Mouse (Mus musculus): ENCODE results near the gene Vps37c. TPM values are rescaled to one million over a fixed set of nuclear protein-coding genes. Genes with fewer than 3 reads are reported as not detected.

The Vps37c gene
- total RNA-seq (2021), result 10 to 100 TPM; 21.6 to 24.4 TPM
- long read RNA-seq, experiment 1, transcript Vps37c-203 (5 exons, 2,690 nt), result minor isoform, 10 of 70 reads
- long read RNA-seq, experiment 1, transcript Vps37c-201 (5 exons, 2,686 nt), result major isoform, 43 of 70 reads
- long read RNA-seq, experiment 1, partial matches to known transcripts, result 4 of 70 reads
- long read RNA-seq, experiment 1, other reads (novel, unspliced or antisense), result 13 of 70 reads
- long read RNA-seq, experiment 2, transcript Vps37c-201 (5 exons, 2,686 nt), result major isoform, 40 of 61 reads
- long read RNA-seq, experiment 2, transcript Vps37c-203 (5 exons, 2,690 nt), result minor isoform, 10 of 61 reads
- long read RNA-seq, experiment 2, partial matches to known transcripts, result 1 of 61 reads
- long read RNA-seq, experiment 2, other reads (novel, unspliced or antisense), result 10 of 61 reads

- peak; percentile 4; the same call in 1 of the 2 replicates for TF ChIP-seq CTCF (IDR thresholded peaks at IDR 0.05)
- DNase-seq (ENCODE audit: extremely low spot score in 1 of 2, low spot score in 2 of 2), result peak; percentile 92 to 95
- Histone ChIP-seq H3K27ac (peak within 1 kb of the TSS; percentile 97), H3K4me3 (peak within 1 kb of the TSS; percentile 75)
- intact Hi-C loops (cut with DNase I), result no loop called here
Observed at GRCm38 (mm10) chr19:10688537-10689352, at the start of gene Vps37c. Vps37c (plus strand) TSS chr19:10688735.

GRCm38 (mm10) chr19:10640080-10640479 lies 48.5 kb upstream of the Vps37c start:
- no peak overlapping the region for H3K4me3 ChIP-seq
- DNase-seq (ENCODE audit: extremely low spot score in 1 of 2, low spot score in 2 of 2), result no peak
- intact Hi-C loops (cut with DNase I), result no loop called here
- no peak overlapping the region for H3K27ac ChIP-seq
- TF ChIP-seq CTCF (IDR thresholded peaks at IDR 0.05), result no peak

- no peak for TF ChIP-seq CTCF (IDR thresholded peaks at IDR 0.05)
- no peak overlapping the region for H3K27ac ChIP-seq
- DNase-seq (ENCODE audit: extremely low spot score in 1 of 2, low spot score in 2 of 2), result no peak
- intact Hi-C loops (cut with DNase I), result no loop called here
- no peak overlapping the region for H3K4me3 ChIP-seq
Observed at GRCm38 (mm10) chr19:10640589-10641378, 47.8 kb upstream of the Vps37c start.

DNA sequence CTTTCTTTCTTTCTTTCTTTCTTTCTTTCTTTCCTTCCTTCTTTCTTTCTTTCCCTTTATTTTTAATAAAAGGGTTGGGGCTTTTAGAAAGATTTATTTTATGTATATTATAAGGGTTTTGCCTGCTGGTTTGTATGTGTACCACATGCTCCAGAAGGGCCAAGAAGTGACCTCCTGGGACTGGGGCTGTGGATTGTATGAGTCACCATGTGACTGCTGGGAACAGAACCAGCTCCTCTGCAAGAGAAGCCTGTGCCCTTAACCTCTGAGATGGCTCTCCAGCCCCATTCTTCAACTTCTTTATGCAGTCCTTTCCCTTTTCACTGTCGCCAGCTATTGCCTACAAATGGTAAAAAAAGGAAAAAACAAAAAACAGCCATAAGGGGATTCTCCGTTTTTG lies 42.9 kb upstream of the Vps37c start:
- DNase-seq (ENCODE audit: extremely low spot score in 1 of 2, low spot score in 2 of 2), result no peak
- intact Hi-C loops (cut with DNase I), result no loop called here
- Histone ChIP-seq H3K4me3 (no peak overlapping the region), H3K27ac (no peak overlapping the region)
- no peak for TF ChIP-seq CTCF (IDR thresholded peaks at IDR 0.05)

- H3K27ac ChIP-seq, result no peak overlapping the region
- no peak for TF ChIP-seq CTCF (IDR thresholded peaks at IDR 0.05)
- no peak for DNase-seq (ENCODE audit: extremely low spot score in 1 of 2, low spot score in 2 of 2)
- H3K4me3 ChIP-seq, result no peak overlapping the region
- intact Hi-C loops (cut with DNase I), result no loop called here
Observed at GRCm38 (mm10) chr19:10648156-10648555, 40.4 kb upstream of the Vps37c start.

DNA sequence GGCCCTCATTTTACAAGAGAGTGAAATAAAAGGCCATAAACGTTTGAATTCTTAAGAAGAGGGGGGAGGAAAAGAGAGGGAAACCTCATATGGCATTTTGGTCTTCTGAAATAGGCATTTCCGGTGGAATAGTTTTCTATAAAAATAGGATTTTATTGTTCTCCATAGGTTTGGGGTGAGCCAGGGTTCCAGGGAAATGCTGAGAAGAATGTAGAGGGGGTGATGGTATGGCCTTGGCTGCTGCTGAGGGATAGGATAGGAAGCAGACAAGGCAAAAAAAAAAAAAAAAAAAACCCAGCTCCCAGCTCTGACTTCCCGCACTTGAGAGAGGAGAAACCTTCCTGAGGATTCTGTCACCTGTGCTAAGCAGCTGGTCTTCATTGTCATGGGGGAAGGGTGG lies 32.5 kb upstream of the Vps37c start:
- intact Hi-C loops (cut with DNase I), result no loop called here
- Histone ChIP-seq H3K27ac (no peak overlapping the region), H3K4me3 (no peak overlapping the region)
- no peak for TF ChIP-seq CTCF (IDR thresholded peaks at IDR 0.05)
- no peak for DNase-seq (ENCODE audit: extremely low spot score in 1 of 2, low spot score in 2 of 2)

DNA sequence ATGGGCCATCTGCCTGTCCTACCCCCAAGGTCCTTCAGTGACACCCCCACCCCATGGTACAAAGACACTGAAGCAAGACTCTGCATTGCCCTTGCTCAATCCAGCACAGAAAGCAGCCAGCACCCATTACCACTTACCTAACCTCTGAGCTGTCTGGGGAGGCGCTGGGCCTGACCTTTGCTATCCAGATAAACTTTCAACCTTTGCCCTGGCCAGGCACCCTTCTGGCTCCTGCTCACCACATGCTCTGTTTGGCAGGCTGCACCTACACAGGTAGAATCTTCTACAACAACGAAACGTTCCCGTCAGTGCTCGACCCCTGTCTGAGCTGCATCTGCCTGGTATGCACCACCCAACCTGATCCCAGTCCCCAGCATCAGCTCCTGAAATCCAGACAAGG lies 30.8 kb upstream of the Vps37c start:
- Histone ChIP-seq H3K4me3 (no peak overlapping the region), H3K27ac (no peak overlapping the region)
- no peak for DNase-seq (ENCODE audit: extremely low spot score in 1 of 2, low spot score in 2 of 2)
- intact Hi-C loops (cut with DNase I), result no loop called here
- TF ChIP-seq CTCF (IDR thresholded peaks at IDR 0.05), result no peak

DNA sequence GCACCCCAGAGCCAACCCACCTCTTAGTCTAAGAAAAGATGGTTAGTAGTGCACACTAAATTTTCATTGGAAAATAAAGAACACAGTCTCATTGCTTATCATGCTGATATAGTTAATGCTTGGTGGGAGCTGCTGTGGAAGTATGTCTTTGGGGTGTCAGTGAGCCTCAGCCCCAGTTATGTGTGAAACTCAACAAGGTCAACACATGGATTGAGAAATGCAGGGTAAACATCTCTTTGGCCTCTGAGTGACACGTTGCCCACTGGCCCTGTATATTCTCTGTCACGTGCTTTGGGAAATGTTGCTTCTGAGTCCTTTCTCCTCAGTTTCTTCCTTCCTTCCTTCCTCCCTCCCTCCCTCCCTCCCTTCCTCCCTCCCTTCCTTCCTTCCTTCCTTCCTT lies 30.1 kb upstream of the Vps37c start:
- DNase-seq (ENCODE audit: extremely low spot score in 1 of 2, low spot score in 2 of 2), result no peak
- H3K27ac ChIP-seq, result no peak overlapping the region
- no peak overlapping the region for H3K4me3 ChIP-seq
- intact Hi-C loops (cut with DNase I), result no loop called here
- no peak for TF ChIP-seq CTCF (IDR thresholded peaks at IDR 0.05)

DNA sequence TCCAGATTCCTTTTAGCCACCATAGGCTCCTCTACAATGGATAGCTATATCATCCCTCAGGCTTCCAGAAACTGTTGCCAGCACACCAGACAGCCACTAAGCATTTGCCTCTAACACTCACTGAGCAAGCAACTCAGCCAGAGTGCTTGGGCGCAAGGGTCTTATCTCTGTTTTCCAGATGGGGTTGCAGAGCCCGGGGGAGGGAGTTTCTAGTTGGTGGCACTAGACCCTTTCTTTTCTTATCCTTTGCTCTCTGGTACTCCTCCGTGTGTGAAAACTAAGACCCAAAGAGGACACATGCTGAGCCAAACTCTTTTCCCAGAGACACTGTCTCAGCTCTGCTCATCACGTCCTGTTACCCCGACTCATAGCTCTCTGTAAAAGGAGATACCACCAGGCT lies 27.2 kb upstream of the Vps37c start:
- Histone ChIP-seq H3K4me3 (no peak overlapping the region), H3K27ac (no peak overlapping the region)
- TF ChIP-seq CTCF (IDR thresholded peaks at IDR 0.05), result no peak
- intact Hi-C loops (cut with DNase I), result no loop called here
- no peak for DNase-seq (ENCODE audit: extremely low spot score in 1 of 2, low spot score in 2 of 2)

- intact Hi-C loops (cut with DNase I), result no loop called here
- H3K4me3 ChIP-seq, result no peak overlapping the region
- TF ChIP-seq CTCF (IDR thresholded peaks at IDR 0.05), result no peak
- DNase-seq (ENCODE audit: extremely low spot score in 1 of 2, low spot score in 2 of 2), result no peak
- no peak overlapping the region for H3K27ac ChIP-seq
Observed at GRCm38 (mm10) chr19:10661919-10662318, 26.6 kb upstream of the Vps37c start.

DNA sequence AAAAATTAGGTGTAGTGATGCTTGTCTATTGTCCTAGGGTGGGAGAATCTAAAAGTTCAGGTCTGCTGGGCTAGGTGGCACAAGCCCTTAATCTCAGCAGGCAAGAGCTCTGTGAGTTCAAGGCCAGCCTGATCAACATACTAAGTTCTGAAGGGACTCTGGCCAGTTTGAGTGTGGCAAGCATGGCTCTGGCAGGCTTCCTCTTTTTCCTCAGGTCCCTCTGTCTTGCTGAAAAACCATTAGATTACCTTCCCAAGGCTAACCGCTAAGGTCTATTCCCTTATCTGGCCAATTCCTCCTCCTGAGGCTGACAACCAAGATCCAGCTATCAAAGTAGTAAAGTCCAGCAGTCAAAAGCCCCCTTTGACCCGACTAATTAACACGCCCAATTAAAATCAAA lies 25.9 kb upstream of the Vps37c start:
- no peak for DNase-seq (ENCODE audit: extremely low spot score in 1 of 2, low spot score in 2 of 2)
- TF ChIP-seq CTCF (IDR thresholded peaks at IDR 0.05), result no peak
- intact Hi-C loops (cut with DNase I), result no loop called here

DNA sequence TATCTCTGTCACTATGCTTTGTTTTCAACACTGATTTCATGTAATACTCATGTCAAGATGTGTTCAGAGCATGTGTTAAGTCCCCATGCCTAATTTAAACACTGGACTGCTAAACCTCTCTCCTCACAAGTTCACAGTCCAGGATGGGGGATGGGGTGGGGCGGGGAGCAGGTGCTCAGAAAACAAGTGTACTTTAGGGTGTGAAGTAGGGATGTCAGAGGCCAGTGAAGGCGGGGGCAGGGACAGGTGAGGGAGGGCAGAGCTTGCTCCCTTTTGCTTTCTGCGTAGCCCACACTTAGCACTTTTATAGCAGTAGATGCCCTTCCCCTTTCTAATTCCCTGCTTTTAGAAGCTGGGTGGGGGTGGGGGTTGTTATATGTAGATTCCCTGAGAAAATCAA lies 23.4 kb upstream of the Vps37c start:
- no peak for TF ChIP-seq CTCF (IDR thresholded peaks at IDR 0.05)
- intact Hi-C loops (cut with DNase I), result no loop called here
- no peak overlapping the region for H3K4me3 ChIP-seq
- DNase-seq (ENCODE audit: extremely low spot score in 1 of 2, low spot score in 2 of 2), result no peak
- H3K27ac ChIP-seq, result no peak overlapping the region

More for the DNA sequence above, 25.9 kb upstream of the Vps37c start:
- no peak overlapping the region for H3K4me3 ChIP-seq
- H3K27ac ChIP-seq, result no peak overlapping the region

Measured in left cerebral cortex, adult 2 months (tissue).